Mouse (Mus musculus) lung, postnatal 10 days (tissue): Measurements from ENCODE around the gene Lyl1.
"Not testable (repeated sequence)": the region's sequence is repeated elsewhere in the genome, so short reads cannot be mapped to it uniquely, and the experiment has no call there.

ENCODE experiments used
- DNase-seq: peaks from one replicate; pipeline ENCODE4 v3.0.0; 2021

Lyl1 gene

GRCm38 (mm10) chr8:84668731-84669485 is 32.3 kb upstream of the Lyl1 start:
- DNase-seq: no peak

GRCm38 (mm10) chr8:84670295-84671006 is 30.8 kb upstream of the Lyl1 start:
- not testable (repeated sequence) for DNase-seq

GRCm38 (mm10) chr8:84677305-84677704 is 24.0 kb upstream of the Lyl1 start:
- DNase-seq: no peak

- DNase-seq: no peak
Measured at GRCm38 (mm10) chr8:84681476-84681875, 19.8 kb upstream of the Lyl1 start.

DNA sequence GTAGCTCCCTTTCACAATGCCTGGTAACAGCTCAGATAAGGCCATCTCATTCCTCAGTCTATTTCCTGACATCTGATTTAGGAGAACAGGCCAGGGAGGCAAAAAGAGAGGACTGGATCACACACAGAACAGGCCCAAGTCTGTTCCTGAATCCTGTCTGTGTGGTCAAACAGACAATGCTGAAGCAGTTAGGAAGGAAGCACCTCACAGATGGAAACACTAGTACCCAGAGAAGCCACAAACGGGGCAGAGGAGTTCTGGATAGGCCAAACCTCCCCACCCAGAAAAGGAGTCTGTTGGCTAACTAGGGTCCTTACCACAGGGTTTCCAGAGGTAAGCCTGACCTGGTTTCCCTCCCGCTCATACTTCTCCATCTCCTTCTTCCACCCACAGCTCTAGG is 19.0 kb upstream of the Lyl1 start:
- no peak for DNase-seq

- no peak for DNase-seq
Measured at GRCm38 (mm10) chr8:84684537-84684936, 16.7 kb upstream of the Lyl1 start.

- DNase-seq: peak; percentile 61
Measured at GRCm38 (mm10) chr8:84686191-84687002, 14.9 kb upstream of the Lyl1 start, which contains the start of gene Trmt1. TSS of gene Trmt1 (plus strand) at chr8:84686307.

- DNase-seq: peak; percentile 38
Measured at GRCm38 (mm10) chr8:84687003-84687704, 14.1 kb upstream of the Lyl1 start.

- DNase-seq: peak; percentile 95
Measured at GRCm38 (mm10) chr8:84687705-84688100, 13.6 kb upstream of the Lyl1 start, which contains the start of gene Nacc1. TSS of gene Nacc1 (minus strand) at chr8:84687862.

DNA sequence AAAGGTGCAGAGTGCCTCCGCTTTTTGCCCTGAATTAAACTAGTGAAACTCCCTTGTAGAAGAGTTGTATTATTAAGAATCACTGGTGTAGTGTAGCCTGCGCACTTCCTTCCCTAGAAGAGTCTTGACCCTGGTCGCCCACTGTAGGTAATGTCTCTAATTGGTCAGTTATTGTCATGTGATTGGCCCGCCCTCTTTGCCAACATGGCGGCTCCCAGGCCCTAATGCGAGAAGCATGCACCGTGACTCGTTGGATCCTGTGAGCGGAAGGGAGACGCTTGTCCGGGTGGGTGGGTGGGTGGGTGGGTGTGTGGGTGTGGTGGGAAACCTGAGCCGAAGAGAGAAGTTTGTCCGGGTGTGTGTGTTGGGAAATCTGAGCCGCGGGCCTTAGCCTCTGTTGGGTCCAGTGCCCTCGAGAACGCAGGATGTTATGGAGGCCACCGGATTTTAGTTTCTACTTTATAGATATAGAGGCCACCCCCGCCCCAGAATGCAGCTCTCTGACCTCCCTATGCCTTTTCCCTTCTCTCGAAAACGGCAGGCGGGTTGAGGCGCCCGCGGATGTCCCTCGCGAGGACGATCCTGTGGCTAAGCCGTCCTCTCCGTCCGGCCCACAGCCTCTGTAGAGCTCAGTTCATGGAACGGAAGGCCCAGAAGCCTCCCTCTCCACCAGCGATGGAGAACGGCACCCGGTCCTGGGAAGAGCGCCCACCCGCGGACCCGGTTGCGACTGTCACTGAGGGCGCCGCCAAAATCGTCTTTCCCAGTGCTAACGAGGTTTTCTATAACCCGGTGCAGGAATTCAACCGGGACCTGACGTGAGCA is 12.0 kb upstream of the Lyl1 start:
- DNase-seq: peak; percentile 95

- DNase-seq: no peak
Measured at GRCm38 (mm10) chr8:84693332-84693731, 7.9 kb upstream of the Lyl1 start.

DNA sequence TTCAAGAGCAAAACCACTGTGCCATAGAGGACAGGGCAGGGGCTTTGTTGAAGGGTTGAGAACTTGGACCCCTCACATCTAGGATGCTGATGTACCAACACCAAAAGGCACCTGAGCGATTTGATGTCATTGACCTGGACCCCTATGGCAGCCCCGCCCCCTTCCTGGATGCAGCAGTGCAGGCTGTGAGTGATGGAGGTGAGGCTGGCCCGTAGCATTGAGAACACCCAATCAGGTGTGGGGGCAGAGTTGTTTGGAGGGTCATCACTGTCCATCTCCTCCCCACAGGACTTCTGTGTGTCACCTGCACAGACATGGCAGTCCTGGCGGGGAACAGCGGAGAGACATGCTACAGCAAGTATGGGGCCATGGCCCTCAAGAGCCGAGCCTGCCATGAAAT is 6.1 kb upstream of the Lyl1 start:
- no peak for DNase-seq

DNA sequence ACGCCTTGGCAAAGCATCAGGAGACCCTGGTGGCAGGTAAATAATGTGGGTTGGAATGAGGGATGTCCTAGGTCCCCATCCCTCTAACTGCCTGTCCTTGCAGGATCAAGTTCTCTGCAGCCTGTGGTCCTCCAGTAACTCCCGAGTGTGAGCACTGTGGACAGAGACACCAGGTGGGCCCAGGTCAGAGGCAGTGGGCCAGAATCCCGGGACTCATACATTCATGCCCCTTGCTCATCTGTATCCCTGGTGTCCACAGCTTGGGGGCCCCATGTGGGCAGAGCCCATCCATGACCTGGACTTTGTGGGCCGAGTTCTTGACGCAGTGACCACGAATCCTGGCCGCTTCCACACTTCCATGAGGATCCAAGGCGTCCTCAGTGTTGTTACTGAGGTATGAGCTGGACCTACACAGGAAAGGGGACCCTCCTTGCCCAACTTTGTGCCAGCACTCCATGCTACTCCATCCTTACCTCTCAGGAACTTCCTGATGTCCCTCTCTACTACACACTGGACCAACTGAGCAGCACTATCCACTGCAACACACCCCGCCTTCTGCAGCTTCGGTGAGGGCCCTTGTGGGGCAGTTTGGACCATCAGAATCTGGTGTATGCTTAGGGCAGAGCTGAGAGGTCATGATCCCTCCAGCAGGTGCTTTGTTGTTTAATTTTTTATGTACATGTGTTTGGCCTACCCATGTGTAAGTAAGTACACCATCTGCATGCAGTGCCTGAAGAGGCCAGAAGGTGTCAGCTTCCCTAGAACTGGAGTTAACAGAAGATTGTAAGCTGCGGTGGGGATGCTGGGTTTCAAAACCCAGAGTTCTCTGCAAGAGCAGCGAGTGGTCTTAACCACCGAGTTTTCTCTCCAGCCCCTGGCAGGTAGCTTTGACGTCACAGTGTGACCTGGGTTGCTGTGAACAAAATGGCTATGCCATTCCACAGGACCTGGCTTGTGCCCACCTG is 3.8 kb upstream of the Lyl1 start:
- DNase-seq: peak; percentile 83

- DNase-seq: no peak
Measured at GRCm38 (mm10) chr8:84698288-84698687, 3.0 kb upstream of the Lyl1 start.

- peak; percentile 86 for DNase-seq
Measured at GRCm38 (mm10) chr8:84698929-84699401, 2.3 kb upstream of the Lyl1 start.

- peak; percentile 86 for DNase-seq
Measured at GRCm38 (mm10) chr8:84699861-84700322, 1.4 kb upstream of the Lyl1 start.

DNA sequence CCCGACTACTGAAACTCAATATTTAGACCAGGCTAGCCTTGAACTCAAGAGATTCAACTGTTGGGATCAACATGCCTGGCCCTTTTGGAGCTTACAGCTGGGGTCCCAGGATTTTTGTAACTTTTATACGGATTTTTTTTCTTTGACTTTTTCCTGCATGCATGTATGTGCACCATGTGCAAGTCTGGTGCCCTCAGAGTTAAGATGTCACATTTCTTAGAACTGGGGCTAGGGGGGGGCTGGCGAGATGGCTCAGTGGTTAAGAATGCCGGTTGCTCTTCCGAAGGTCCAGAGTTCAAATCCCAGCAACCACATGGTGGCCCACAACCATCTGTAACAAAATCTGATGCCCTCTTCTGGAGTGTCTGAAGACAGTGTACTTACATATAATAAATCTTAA is 731 bp upstream of the Lyl1 start:
- no peak for DNase-seq

DNA sequence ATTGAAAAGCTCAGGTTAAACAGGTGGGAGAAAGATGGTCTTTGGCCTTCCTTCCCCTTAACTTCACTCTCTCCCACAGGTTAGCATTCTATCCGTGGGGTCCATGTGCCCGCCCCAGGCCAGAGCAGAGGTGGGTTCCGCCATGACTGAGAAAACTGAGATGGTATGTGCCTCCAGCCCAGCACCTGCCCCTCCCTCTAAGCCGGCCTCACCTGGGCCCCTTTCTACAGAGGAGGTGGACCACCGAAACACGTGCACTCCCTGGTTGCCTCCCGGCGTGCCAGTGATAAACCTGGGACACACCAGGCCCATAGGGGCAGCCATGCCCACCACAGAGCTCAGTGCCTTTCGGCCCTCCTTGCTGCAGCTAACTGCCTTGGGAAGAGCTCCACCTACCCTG is 1.3 kb downstream of the Lyl1 start:
- no peak for DNase-seq

DNA sequence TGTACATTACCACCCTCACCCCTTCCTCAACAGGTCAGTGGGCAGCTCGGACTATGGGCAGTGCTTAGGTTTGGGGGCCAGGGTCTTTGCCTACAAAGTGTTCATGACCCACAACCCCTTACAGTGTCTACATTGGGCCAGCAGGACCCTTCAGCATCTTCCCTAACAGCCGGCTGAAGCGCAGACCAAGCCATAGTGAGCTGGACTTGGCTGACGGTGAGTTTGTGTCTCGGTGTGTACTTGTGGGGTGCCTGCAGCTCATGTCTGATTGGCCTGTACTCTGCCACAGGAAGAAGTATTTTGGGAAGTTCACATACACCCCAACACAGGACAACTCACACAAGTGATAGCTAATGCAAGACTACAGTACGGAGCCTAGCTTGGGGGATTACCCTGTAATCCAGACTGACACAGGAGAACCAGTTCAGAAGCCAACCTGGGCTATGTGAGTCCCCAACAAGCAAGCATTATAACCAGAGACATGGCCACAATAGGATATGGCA is 1.8 kb downstream of the Lyl1 start:
- DNase-seq: no peak
